Mouse (Mus musculus) layer of hippocampus, adult 2 months (tissue): ENCODE measurements around the gene Kcnip2. TPM values are rescaled to one million over a fixed set of nuclear protein-coding genes. Genes with fewer than 3 reads are reported as not detected.
"Not testable (repeated sequence)": the region's sequence is repeated elsewhere in the genome, so short reads cannot be mapped to it uniquely, and the experiment has no call there.

Experiments
- DNase-seq, 2 experiments: peaks; one replicate each; pipeline ENCODE4 v3.0.0; 2022; ENCODE audit warnings: low spot score in 2 of 2
- H3K27ac ChIP-seq: fragments of 200-600 bp; 2 replicates; pipeline ENCODE4 v1.8.1; 2022
- H3K4me3 ChIP-seq: fragments of 200-600 bp; 2 replicates; pipeline ENCODE4 v1.8.1; 2022; ENCODE audit warnings: mild to moderate bottlenecking
- CTCF ChIP-seq: fragments of 200-600 bp; conservative IDR thresholded peaks from 2 replicates; pipeline ENCODE4 v1.8.1; 2022; ENCODE audit warnings: antibody characterized with exemption, mild to moderate bottlenecking, moderate library complexity
- total RNA-seq, 2 experiments: library from RNA; stranded (reverse); gene quantifications; 2 replicates each; pipeline ENCODE4 v1.2.3; 2021

The Kcnip2 gene
- total RNA-seq, 2 experiments from 2014 or later: 212 to 222 TPM

GRCm38 (mm10) chr19:45827736-45828135 is 11.9 kb upstream of the Kcnip2 start:
- H3K27ac ChIP-seq: no peak overlapping the region
- H3K4me3 ChIP-seq: no peak overlapping the region
- no peak for DNase-seq
- peak; percentile 52 for TF ChIP-seq CTCF

GRCm38 (mm10) chr19:45827125-45827524 is 11.3 kb upstream of the Kcnip2 start:
- Histone ChIP-seq H3K4me3 (no peak overlapping the region), H3K27ac (no peak overlapping the region)
- DNase-seq: no peak
- no peak for TF ChIP-seq CTCF

GRCm38 (mm10) chr19:45826146-45826545 is 10.3 kb upstream of the Kcnip2 start:
- no peak overlapping the region for H3K4me3 ChIP-seq
- DNase-seq: no peak
- TF ChIP-seq CTCF: no peak
- no peak overlapping the region for H3K27ac ChIP-seq

GRCm38 (mm10) chr19:45821832-45822231 is 6.0 kb upstream of the Kcnip2 start:
- Histone ChIP-seq H3K4me3 (no peak overlapping the region), H3K27ac (peak overlapping the region; percentile 23; the same call in 1 of the 2 replicates)
- DNase-seq: no peak
- no peak for TF ChIP-seq CTCF

- no peak overlapping the region for H3K4me3 ChIP-seq
- TF ChIP-seq CTCF: no peak
- peak; percentile 33 to 55 for DNase-seq
- peak overlapping the region; percentile 94; the same call in 1 of the 2 replicates for H3K27ac ChIP-seq
Observed at GRCm38 (mm10) chr19:45817816-45818490, 2.1 kb upstream of the Kcnip2 start.

GRCm38 (mm10) chr19:45816727-45817126 is 866 bp upstream of the Kcnip2 start:
- Histone ChIP-seq H3K27ac (peak overlapping the region; percentile 94; the same call in 1 of the 2 replicates), H3K4me3 (peak overlapping the region; percentile 66; the same call in 1 of the 2 replicates)
- no peak for TF ChIP-seq CTCF
- DNase-seq: no peak

- H3K4me3 ChIP-seq: peak overlapping the region; percentile 66
- H3K27ac ChIP-seq: peak overlapping the region; percentile 94
- DNase-seq: no peak
- TF ChIP-seq CTCF: no peak
Observed at GRCm38 (mm10) chr19:45815170-45815569, 691 bp downstream of the Kcnip2 start.

GRCm38 (mm10) chr19:45813801-45814200 is 2.1 kb downstream of the Kcnip2 start:
- no peak for DNase-seq
- peak overlapping the region; percentile 66 for H3K4me3 ChIP-seq
- TF ChIP-seq CTCF: no peak
- peak overlapping the region; percentile 94; the same call in 1 of the 2 replicates for H3K27ac ChIP-seq

- Histone ChIP-seq H3K4me3 (peak overlapping the region; percentile 66), H3K27ac (no peak overlapping the region)
- TF ChIP-seq CTCF: peak; percentile 89
- DNase-seq: peak; percentile 86 to 96
Observed at GRCm38 (mm10) chr19:45813263-45813662, 2.6 kb downstream of the Kcnip2 start.

- H3K27ac ChIP-seq: peak overlapping the region; percentile 25; the same call in 1 of the 2 replicates
- TF ChIP-seq CTCF: no peak
- no peak for DNase-seq
- H3K4me3 ChIP-seq: peak overlapping the region; percentile 66
Observed at GRCm38 (mm10) chr19:45812673-45813252, 3.1 kb downstream of the Kcnip2 start.

GRCm38 (mm10) chr19:45812115-45812514 is 3.7 kb downstream of the Kcnip2 start:
- Histone ChIP-seq H3K4me3 (peak overlapping the region; percentile 66), H3K27ac (peak overlapping the region; percentile 25; the same call in 1 of the 2 replicates)
- no peak for TF ChIP-seq CTCF
- no peak for DNase-seq

GRCm38 (mm10) chr19:45811028-45811674 is 4.7 kb downstream of the Kcnip2 start:
- Histone ChIP-seq H3K4me3 (no peak overlapping the region), H3K27ac (no peak overlapping the region)
- DNase-seq: no peak
- no peak for TF ChIP-seq CTCF

GRCm38 (mm10) chr19:45807732-45808131 is 8.1 kb downstream of the Kcnip2 start:
- no peak for TF ChIP-seq CTCF

GRCm38 (mm10) chr19:45805817-45806216 is 10.0 kb downstream of the Kcnip2 start:
- not testable (repeated sequence) for H3K4me3 ChIP-seq, H3K27ac ChIP-seq, DNase-seq

More at GRCm38 (mm10) chr19:45807732-45808131, 8.1 kb downstream of the Kcnip2 start:
- H3K4me3 ChIP-seq: no peak overlapping the region
- no peak for DNase-seq
- H3K27ac ChIP-seq: no peak overlapping the region
